Mouse (Mus musculus): Measurements from ENCODE around the gene Tlx2. TPM values are rescaled to one million over a fixed set of nuclear protein-coding genes. Genes with fewer than 3 reads are reported as not detected.

The Tlx2 gene
- polyA plus RNA-seq, 1 experiment from 2014 or later = not detected

DNA sequence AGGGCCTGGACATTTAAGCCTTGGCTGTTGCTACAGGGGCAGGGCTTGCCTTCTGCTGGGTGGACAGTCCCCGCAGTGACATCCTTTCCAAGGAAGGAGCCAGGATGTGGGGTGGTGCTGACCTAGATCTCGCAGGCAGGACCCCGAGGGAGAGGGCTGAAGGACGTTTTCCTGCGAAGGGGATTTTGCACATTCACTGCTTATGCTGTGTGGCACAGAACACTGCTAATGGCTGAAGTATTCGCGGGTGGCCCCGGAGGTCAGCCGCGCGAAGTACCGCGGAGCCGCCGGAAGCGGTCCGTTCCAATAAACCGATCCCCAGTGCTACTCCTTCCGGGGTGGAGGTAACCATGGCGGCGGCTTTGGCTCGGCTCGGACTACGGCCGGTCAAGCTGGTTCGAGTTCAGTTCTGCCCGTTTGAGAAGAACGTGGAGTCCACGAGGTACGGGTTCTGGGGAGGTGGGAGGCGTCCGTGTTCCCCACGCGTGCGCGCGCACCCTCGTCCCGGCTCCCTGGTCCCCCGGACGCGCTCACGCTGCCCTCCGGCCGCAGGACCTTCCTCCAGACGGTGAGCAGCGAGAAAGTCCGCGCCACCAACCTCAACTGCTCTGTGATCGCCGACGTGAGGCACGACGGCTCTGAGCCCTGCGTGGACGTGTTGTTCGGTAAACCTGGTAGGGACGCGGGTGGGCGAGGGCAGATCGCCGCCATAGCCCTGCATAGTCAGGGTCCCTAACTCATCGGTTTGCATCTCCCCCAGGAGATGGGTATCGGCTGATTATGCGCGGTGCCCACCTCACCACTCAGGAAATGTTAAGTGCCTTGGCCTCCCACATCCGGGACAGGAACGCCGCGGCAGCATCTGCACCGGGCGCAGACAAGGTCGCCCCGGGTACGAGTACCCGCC, 38.9 kb upstream of the Tlx2 start, which contains the start of gene Mrpl53:
TSS of gene Mrpl53 (plus strand) at position 279 of the 907 bp plus-strand sequence.
- H3K27me3 ChIP-seq = no peaks in the 10 kb centered on the region

DNA sequence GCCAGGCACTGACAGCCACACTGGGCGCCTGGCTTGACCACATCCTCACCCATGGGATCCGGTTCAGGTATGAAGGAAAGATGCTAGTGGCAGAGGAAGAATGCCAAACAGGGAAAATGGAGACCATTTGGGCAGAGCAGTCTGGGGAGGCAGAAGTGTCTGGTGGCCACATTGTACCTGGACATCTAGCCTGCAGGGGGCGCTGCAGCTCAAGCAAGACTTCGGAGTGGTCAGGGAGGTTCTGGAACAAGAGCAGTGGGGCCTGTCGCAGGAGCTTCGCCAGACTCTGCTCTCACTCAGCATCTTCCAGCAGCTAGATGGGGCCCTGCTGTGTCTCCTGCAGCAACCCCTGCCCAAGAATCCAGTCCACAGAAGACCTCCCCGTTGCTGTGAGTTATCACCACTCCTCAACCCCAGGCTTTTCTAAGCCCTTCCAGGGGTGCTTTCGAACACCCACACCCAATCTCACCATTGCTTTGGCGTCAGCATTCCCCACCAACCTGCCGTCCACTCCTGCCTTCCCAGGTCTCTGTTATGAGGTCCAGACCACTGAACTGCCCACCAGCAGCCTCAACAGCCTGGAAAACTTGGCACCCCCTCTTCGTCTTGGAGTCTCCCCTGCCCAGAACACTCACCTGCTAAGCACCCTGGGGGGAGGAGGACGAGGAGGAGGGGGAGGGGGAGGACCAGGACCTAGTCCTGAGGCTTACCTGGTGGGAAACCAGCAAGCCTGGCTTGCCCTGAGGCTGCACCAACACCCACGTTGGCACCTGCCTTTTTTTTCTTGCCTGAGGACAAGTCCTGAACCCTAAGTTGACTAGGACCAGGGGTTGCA, 37.7 kb upstream of the Tlx2 start:
- H3K36me3 ChIP-seq = peaks cover 4% of the 10 kb centered on the region; the same call in 1 of the 2 replicates
- 35% methylated on average over 13 of the region's 13 CpGs for WGBS

More for the DNA sequence above, 38.9 kb upstream of the Tlx2 start, which contains the start of gene Mrpl53:
- Histone ChIP-seq H3K9ac (replicated peaks) (peak within 1 kb of the TSS; percentile 89), H3K4me3 (peak within 1 kb of the TSS; percentile 87), H3K9me3 (no peaks in the 10 kb centered on the region), H3K36me3 (peaks cover 4% of the 10 kb centered on the region; the same call in 1 of the 2 replicates), H3K4me1 (peaks cover 22% of the 10 kb centered on the region), H3K27ac (replicated peaks) (peak within 1 kb of the TSS; percentile 80), H3K4me2 (replicated peaks) (peak within 1 kb of the TSS; percentile 83)
- under 1% methylated on average over 76 of the region's 76 CpGs for WGBS
- peak; percentile 83 for ATAC-seq (replicated peaks)

GRCm38 (mm10) chr6:83104158-83104557, 34.1 kb upstream of the Tlx2 start:
- no peak overlapping the region for H3K4me3 ChIP-seq
- ATAC-seq (replicated peaks) = peak; percentile 38
- no peak overlapping the region for H3K4me2 ChIP-seq (replicated peaks)
- WGBS = 40% methylated on average over 4 of the region's 4 CpGs
- H3K4me1 ChIP-seq = peaks cover 37% of the 10 kb centered on the region
- H3K9ac ChIP-seq (replicated peaks) = no peak overlapping the region
- H3K36me3 ChIP-seq = no peaks in the 10 kb centered on the region
- no peak overlapping the region for H3K27ac ChIP-seq (replicated peaks)
- no peaks in the 10 kb centered on the region for H3K9me3 ChIP-seq
- no peaks in the 10 kb centered on the region for H3K27me3 ChIP-seq

More for the DNA sequence above, 37.7 kb upstream of the Tlx2 start:
- no peak overlapping the region for H3K9ac ChIP-seq (replicated peaks)
- H3K27me3 ChIP-seq = no peaks in the 10 kb centered on the region
- ATAC-seq (replicated peaks) = no peak
- peak overlapping the region; percentile 80; the same call in 1 of the 2 replicates for H3K27ac ChIP-seq (replicated peaks)
- peaks cover 31% of the 10 kb centered on the region for H3K4me1 ChIP-seq
- H3K9me3 ChIP-seq = no peaks in the 10 kb centered on the region
- peak overlapping the region; percentile 83 for H3K4me2 ChIP-seq (replicated peaks)
- peak overlapping the region; percentile 87 for H3K4me3 ChIP-seq

DNA sequence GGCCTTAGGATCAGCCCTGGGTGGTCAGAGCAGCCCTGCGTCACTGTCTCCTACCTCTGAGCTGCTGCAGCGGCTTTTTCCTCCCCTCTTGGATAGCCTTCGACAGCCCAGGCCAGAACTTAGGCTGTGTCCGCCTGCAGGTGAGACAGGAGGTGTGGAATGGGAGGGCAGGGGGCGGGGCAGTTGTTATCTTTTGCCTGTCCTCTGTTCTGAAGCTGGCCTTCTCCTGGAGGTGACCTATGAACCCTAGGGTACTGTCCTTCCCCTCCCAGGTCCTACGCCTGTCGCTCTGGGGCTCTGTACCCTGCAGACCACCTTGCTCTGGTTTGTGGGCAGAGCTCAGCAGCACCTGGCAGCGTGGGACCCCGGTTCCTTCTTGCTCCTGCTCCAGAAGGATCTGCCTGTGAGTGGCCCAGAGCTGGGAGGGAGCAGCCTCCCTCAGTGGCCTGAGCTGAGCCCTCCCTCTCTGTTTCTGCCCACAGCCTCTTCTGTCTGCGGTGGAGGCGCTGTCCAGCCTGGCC, 33.1 kb upstream of the Tlx2 start:
- Histone ChIP-seq H3K36me3 (no peaks in the 10 kb centered on the region), H3K9me3 (no peaks in the 10 kb centered on the region), H3K4me3 (peak overlapping the region; percentile 84; the same call in 1 of the 2 replicates), H3K9ac (replicated peaks) (peak overlapping the region; percentile 84; the same call in 1 of the 2 replicates), H3K4me1 (peaks cover 32% of the 10 kb centered on the region), H3K4me2 (replicated peaks) (peak overlapping the region; percentile 100), H3K27ac (replicated peaks) (0 out of 2 replicates have a peak overlapping the region, but pooled peaks have one; percentile 0), H3K27me3 (no peaks in the 10 kb centered on the region)
- ATAC-seq (replicated peaks) = no peak
- 49% methylated on average over 11 of the region's 11 CpGs for WGBS

DNA sequence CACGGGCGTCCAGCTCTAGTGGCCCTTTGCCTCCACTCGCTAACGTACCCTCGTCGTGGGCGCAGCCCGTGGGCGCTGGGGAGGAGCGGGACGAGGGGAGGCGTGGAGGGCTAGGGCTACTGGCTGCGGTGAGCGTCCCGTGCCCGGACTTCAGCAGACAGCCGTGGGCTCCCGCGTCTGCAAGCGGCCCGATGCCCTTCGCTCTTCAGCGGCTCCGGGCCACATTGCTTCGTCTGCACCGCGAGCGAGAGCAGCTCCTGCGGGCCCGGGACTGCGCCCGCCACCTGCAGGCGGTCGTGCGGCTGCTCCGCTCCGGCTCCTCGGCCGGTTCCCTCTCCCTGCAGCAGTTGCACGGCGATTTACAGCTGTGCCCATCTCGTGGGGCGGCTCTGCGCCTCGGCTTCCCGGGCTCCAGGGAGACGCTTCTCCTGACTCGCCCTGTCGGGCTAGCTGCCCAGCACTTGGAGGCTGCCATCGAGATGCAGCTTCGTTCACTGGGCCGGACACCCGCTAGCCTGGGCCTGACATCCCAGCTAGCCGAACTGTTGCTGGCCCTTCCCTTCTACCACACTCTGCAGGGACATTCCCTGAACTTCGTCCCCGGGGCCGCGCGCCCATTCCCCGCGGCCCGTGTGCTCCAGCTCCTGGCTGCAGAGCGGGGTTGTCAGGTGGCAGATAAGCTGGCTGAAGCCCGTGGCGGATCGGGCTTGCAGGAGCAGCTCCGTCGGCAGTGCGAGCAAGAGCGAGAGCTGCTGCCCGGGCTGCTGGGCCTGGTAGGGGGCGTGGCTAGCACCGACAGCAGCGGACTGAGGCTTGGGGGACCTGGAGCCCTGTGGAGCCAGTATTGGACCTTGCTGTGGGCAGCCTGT, 31.8 kb upstream of the Tlx2 start:
- no peaks in the 10 kb centered on the region for H3K36me3 ChIP-seq
- whole genome bisulfite sequencing = under 1% methylated on average over 74 of the region's 74 CpGs
- peak; percentile 76 for ATAC-seq (replicated peaks)

GRCm38 (mm10) chr6:83101316-83101687, 31.2 kb upstream of the Tlx2 start, which contains the start of the genes Ccdc142 and Gm42688:
TSS of gene Ccdc142 (plus strand) at chr6:83101601.
TSS of gene Gm42688 (plus strand) at chr6:83101617.
- Histone ChIP-seq H3K36me3 (no peaks in the 10 kb centered on the region), H3K9me3 (no peaks in the 10 kb centered on the region), H3K4me3 (peak within 1 kb of the TSS; percentile 84), H3K4me1 (peaks cover 26% of the 10 kb centered on the region), H3K9ac (replicated peaks) (peak within 1 kb of the TSS; percentile 84), H3K27me3 (peaks cover 3% of the 10 kb centered on the region; the same call in 1 of the 2 replicates), H3K27ac (replicated peaks) (peak within 1 kb of the TSS; percentile 82), H3K4me2 (replicated peaks) (peak within 1 kb of the TSS; percentile 100)
- ATAC-seq (replicated peaks) = peak; percentile 81
- under 1% methylated on average over 25 of the region's 25 CpGs for WGBS

More for the DNA sequence above, 31.8 kb upstream of the Tlx2 start:
- no peaks in the 10 kb centered on the region for H3K9me3 ChIP-seq
- peak overlapping the region; percentile 84 for H3K4me3 ChIP-seq
- peaks cover 3% of the 10 kb centered on the region; the same call in 1 of the 2 replicates for H3K27me3 ChIP-seq
- H3K9ac ChIP-seq (replicated peaks) = peak overlapping the region; percentile 84
- peak overlapping the region; percentile 100 for H3K4me2 ChIP-seq (replicated peaks)
- peaks cover 26% of the 10 kb centered on the region for H3K4me1 ChIP-seq
- H3K27ac ChIP-seq (replicated peaks) = peak overlapping the region; percentile 82

GRCm38 (mm10) chr6:83098411-83098810, 28.3 kb upstream of the Tlx2 start:
- Histone ChIP-seq H3K9me3 (no peaks in the 10 kb centered on the region), H3K27me3 (peaks cover 8% of the 10 kb centered on the region; the same call in 1 of the 2 replicates), H3K4me2 (replicated peaks) (no peak overlapping the region), H3K4me3 (no peak overlapping the region), H3K9ac (replicated peaks) (no peak overlapping the region), H3K4me1 (peaks cover 22% of the 10 kb centered on the region), H3K27ac (replicated peaks) (no peak overlapping the region), H3K36me3 (no peaks in the 10 kb centered on the region)
- ATAC-seq (replicated peaks) = no peak
- WGBS = 85% methylated on average over 2 of the region's 2 CpGs

GRCm38 (mm10) chr6:83095968-83096367, 25.9 kb upstream of the Tlx2 start:
- peaks cover 8% of the 10 kb centered on the region; the same call in 1 of the 2 replicates for H3K27me3 ChIP-seq
- H3K9me3 ChIP-seq = no peaks in the 10 kb centered on the region
- no peaks in the 10 kb centered on the region for H3K36me3 ChIP-seq
- H3K4me1 ChIP-seq = peaks cover 3% of the 10 kb centered on the region
- ATAC-seq (replicated peaks) = no peak
- no peak overlapping the region for H3K9ac ChIP-seq (replicated peaks)
- no peak overlapping the region for H3K4me3 ChIP-seq
- no peak overlapping the region for H3K4me2 ChIP-seq (replicated peaks)
- WGBS = 43% methylated on average over 6 of the region's 6 CpGs
- no peak overlapping the region for H3K27ac ChIP-seq (replicated peaks)

DNA sequence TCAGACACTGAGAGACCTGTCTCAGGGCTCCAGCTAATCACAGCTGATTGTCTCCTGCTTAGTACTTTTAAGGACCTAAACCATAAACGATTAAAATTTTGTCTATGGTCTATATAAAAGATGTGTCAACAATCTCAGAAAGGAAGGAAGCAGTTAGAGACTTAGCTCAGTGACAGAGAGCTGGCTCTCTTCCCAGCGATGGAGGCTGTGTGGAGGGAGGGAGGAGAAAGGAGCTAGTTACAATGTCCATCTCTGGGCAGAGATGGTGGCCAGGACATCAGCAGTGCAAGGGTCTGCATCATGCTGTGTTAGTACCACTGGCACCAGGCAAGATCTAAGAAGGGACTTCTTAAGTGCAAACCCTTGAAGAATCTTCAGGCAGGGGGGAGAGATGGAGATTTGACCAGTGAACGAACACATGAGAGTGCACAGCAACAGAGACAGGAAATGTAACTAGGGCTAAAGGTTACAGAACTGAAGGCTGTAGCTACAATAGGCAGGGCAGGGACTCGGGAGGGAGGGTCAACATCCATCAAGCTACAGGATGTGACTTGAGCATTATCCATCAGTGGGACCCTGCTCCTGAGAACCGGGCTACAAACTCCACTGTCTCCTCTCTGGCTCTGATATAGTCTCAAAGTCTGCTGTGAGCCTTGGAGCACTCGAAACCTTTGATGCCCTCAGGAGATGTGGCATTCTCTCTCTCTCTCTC, 22.5 kb upstream of the Tlx2 start:
- Histone ChIP-seq H3K4me3 (no peak overlapping the region), H3K27ac (replicated peaks) (no peak overlapping the region), H3K36me3 (no peaks in the 10 kb centered on the region), H3K9me3 (no peaks in the 10 kb centered on the region), H3K4me1 (peaks cover 1% of the 10 kb centered on the region; the same call in 1 of the 2 replicates), H3K4me2 (replicated peaks) (no peak overlapping the region), H3K27me3 (peaks cover 37% of the 10 kb centered on the region), H3K9ac (replicated peaks) (no peak overlapping the region)
- ATAC-seq (replicated peaks) = no peak
- WGBS = 56% methylated on average over 6 of the region's 6 CpGs

GRCm38 (mm10) chr6:83087926-83088260, 17.8 kb upstream of the Tlx2 start:
- H3K36me3 ChIP-seq = no peaks in the 10 kb centered on the region
- 5% methylated on average over 9 of the region's 9 CpGs for WGBS
- H3K27ac ChIP-seq (replicated peaks) = no peak overlapping the region

More at GRCm38 (mm10) chr6:83087926-83088260, 17.8 kb upstream of the Tlx2 start:
- Histone ChIP-seq H3K4me2 (replicated peaks) (no peak overlapping the region), H3K9me3 (no peaks in the 10 kb centered on the region), H3K27me3 (peaks cover 77% of the 10 kb centered on the region), H3K4me1 (peaks cover 7% of the 10 kb centered on the region), H3K9ac (replicated peaks) (no peak overlapping the region), H3K4me3 (no peak overlapping the region)
- ATAC-seq (replicated peaks) = no peak

Data from forebrain, embryonic 15.5 days (tissue).